Comparison of ENCODE assay signal across 8 mouse cellular contexts in the genomic region with DNA sequence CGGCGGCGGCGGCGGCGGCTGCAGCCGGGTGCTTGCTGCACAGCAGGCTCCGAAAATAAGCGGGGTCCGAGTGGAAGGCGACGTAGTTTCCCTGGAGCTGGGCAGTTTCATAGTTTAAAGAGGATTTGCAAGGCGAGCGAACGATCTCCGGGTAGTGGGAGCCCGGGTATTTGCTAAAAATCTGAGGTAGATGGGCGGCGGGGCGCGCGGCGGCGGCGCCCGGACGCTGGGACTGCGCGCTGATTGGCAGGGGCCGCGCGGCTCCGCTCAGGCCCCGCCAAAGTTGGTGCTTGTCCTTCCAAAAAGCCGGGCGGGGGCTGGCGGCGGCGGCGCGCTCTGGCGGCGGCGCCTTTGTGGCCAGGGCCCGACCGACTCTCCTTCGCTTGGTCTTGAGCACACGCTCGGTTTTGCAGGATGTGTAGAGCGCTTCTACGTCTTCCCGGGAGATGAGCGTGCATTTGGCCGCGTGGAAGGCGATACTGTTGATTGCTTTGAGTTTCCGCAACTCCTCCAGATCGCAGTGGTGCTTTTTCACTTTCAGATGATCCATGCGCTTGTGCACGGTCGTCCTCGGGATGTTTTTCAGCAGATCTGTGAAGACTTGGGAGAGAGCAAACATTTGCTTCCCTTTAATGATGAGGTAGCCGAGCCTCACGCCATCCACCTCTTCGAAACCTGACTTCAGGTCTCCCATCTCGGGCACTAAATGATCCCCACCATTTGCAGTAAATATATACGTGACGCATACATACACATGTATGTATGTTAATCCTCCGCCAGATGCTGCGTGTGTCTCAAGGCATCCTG. TPM values are rescaled to one million over a fixed set of nuclear protein-coding genes. Genes with fewer than 3 reads are reported as not detected.
DNase-seq lines count a peak whose midpoint lies in the region; ATAC-seq and TF ChIP-seq lines count a peak whose summit lies in the region.
"Had no signal": no experiment of that assay in that cellular context is flagged by ENCODE, and none has a peak within 500 bp of the region (broad histone marks: within the 10 kb centered on the region; RNA-seq: fewer than 3 reads in every experiment).

No protein-coding gene starts in this region.

- no peak for TF ChIP-seq CTCF in hindbrain, postnatal 0 days (IDR thresholded peaks at IDR 0.05; ENCODE audit: low read depth)
- no peak for TF ChIP-seq CTCF in small intestine, adult 2 months (IDR thresholded peaks at IDR 0.05; ENCODE audit: extremely low read depth, insufficient read length, insufficient replicate concordance, low read depth, low read length)

- H3K27ac ChIP-seq in hindbrain, postnatal 0 days, result peak overlapping the region; percentile 99
- peak overlapping the region; percentile 67; the same call in 1 of the 2 replicates for H3K27ac ChIP-seq in small intestine, adult 2 months (ENCODE audit: insufficient read depth, low read depth, low read length)

- peak overlapping the region; percentile 93 for H3K4me3 ChIP-seq in hindbrain, postnatal 0 days (ENCODE audit: low read length)
- peak overlapping the region; percentile 97 for H3K4me3 ChIP-seq in megakaryocyte, embryonic 14.5 days (replicated peaks)
- peak overlapping the region; percentile 85 for H3K4me3 ChIP-seq in small intestine, adult 2 months (ENCODE audit: low read depth, low read length)

- H3K4me2 ChIP-seq in hindbrain, postnatal 0 days (ENCODE audit: low read depth, low read length), result peak overlapping the region; percentile 84

- peak; percentile 87 for ATAC-seq in hindbrain, postnatal 0 days

- H3K9ac ChIP-seq in hindbrain, postnatal 0 days (replicated peaks; ENCODE audit: low read length), result peak overlapping the region; percentile 99

- DNase-seq in R1 (ENCODE audit: low read depth, low spot score), result peak; percentile 84
- DNase-seq in cerebellum, postnatal 14 days, result peak; percentile 87 to 89
- DNase-seq in frontal cortex, postnatal 36 days (ENCODE audit: low spot score in 2 of 2), result peak; percentile 66 to 75
- DNase-seq in hindbrain, postnatal 0 days (ENCODE audit: low spot score), result peak; percentile 89
- peak; percentile 72 to 80 for DNase-seq in left cerebral cortex, postnatal 25 days (ENCODE audit: low spot score in 2 of 2)

- peak; percentile 25; the same call in 1 of the 2 replicates for TF ChIP-seq POLR2A in small intestine, adult 2 months (IDR thresholded peaks at IDR 0.05; ENCODE audit: low read depth, low read length)

- peaks cover 12% of the 10 kb centered on the region; the same call in 1 of the 2 replicates for H3K4me1 ChIP-seq in hindbrain, postnatal 0 days (ENCODE audit: insufficient read depth, low read length)
- H3K4me1 ChIP-seq in megakaryocyte, embryonic 14.5 days, result peaks cover 44% of the 10 kb centered on the region
- H3K4me1 ChIP-seq in small intestine, adult 2 months (ENCODE audit: control insufficient read depth, insufficient read depth, insufficient read length, low read length), result no peaks in the 10 kb centered on the region; the same call in 1 of the 2 replicates

- intact Hi-C loops in left cerebral cortex, postnatal 25 days (cut with DNase I), result loop anchor here (1.0 to 5.0 kb wide), 3 partner anchors 8 to 644 kb away; partner anchors contain the start of gene Spag6

- WGBS in hindbrain, postnatal 0 days, result under 1% methylated on average over 70 of the region's 70 CpGs
- under 1% methylated on average over 70 of the region's 70 CpGs for WGBS in small intestine, adult 2 months

- no peaks in the 10 kb centered on the region for H3K36me3 ChIP-seq in hindbrain, postnatal 0 days (ENCODE audit: insufficient read depth, low read length)
- H3K36me3 ChIP-seq in megakaryocyte, embryonic 14.5 days (replicated peaks; ENCODE audit: low read length), result no peaks in the 10 kb centered on the region
- no peaks in the 10 kb centered on the region for H3K36me3 ChIP-seq in small intestine, adult 2 months (ENCODE audit: control insufficient read depth, insufficient read depth, low read length)

- H3K9me3 ChIP-seq in hindbrain, postnatal 0 days (ENCODE audit: low read length), result no peaks in the 10 kb centered on the region
- no peaks in the 10 kb centered on the region for H3K9me3 ChIP-seq in megakaryocyte, embryonic 14.5 days

- no peaks in the 10 kb centered on the region for H3K27me3 ChIP-seq in hindbrain, postnatal 0 days (ENCODE audit: insufficient read depth, low read length)
- H3K27me3 ChIP-seq in megakaryocyte, embryonic 14.5 days (replicated peaks), result peaks cover 33% of the 10 kb centered on the region
- H3K27me3 ChIP-seq in small intestine, adult 2 months (ENCODE audit: control insufficient read depth, insufficient read depth, low read length), result peaks cover 58% of the 10 kb centered on the region

RNA-seq across cellular contexts. Expression of gene Skida1, which starts 1.0 kb away (rescaled TPM):
- total RNA-seq in hindbrain, postnatal 0 days (2014; rRNA removed), result 14.1 and 22.7 TPM in 2 replicates
- polyA plus RNA-seq in hindbrain, postnatal 0 days (2015; fragmentation: Nextera tagmentation; extraction: Ambion mirVana), result 4.4 and 5.0 TPM in 2 replicates
- 1 to 10 TPM; 7.5 to 8.3 TPM for total RNA-seq in left cerebral cortex, postnatal 25 days (2021)
- polyA plus RNA-seq in megakaryocyte, embryonic 14.5 days (2012; ENCODE audit: insufficient read depth, low replicate concordance), result 0.04 and 1.8 TPM in 2 replicates
- polyA plus RNA-seq in small intestine, adult 2 months (2012; rRNA removed), result 0.23 and 0.63 TPM in 2 replicates

RNA-seq across cellular contexts. Expression of gene Mllt10, which starts 7.2 kb away (rescaled TPM):
- total RNA-seq in hindbrain, postnatal 0 days (2014; rRNA removed), result 20.1 and 25.6 TPM in 2 replicates
- polyA plus RNA-seq in hindbrain, postnatal 0 days (2015; fragmentation: Nextera tagmentation; extraction: Ambion mirVana), result 30.0 and 34.6 TPM in 2 replicates
- 10 to 100 TPM; 47.2 to 51.5 TPM for total RNA-seq in left cerebral cortex, postnatal 25 days (2021)
- 5.1 and 28.3 TPM in 2 replicates for polyA plus RNA-seq in megakaryocyte, embryonic 14.5 days (2012; ENCODE audit: insufficient read depth, low replicate concordance)
- 10.1 and 22.4 TPM in 2 replicates for polyA plus RNA-seq in small intestine, adult 2 months (2012; rRNA removed)

RNA-seq across cellular contexts. Expression of gene A930004D18Rik, which starts 10.3 kb away (rescaled TPM):
- total RNA-seq in hindbrain, postnatal 0 days (2014; rRNA removed), result 2.3 and 3.7 TPM in 2 replicates
- polyA plus RNA-seq in hindbrain, postnatal 0 days (2015; fragmentation: Nextera tagmentation; extraction: Ambion mirVana), result 9.0 and 9.9 TPM in 2 replicates
- total RNA-seq in left cerebral cortex, postnatal 25 days (2021), result 1 to 10 TPM; 1.7 to 2.8 TPM
- polyA plus RNA-seq in megakaryocyte, embryonic 14.5 days (2012; ENCODE audit: insufficient read depth, low replicate concordance), result 0.12 and 1.7 TPM in 2 replicates
- polyA plus RNA-seq in small intestine, adult 2 months (2012; rRNA removed), result 0.52 and 0.70 TPM in 2 replicates

RNA-seq across cellular contexts. Expression of gene H2al2a, which starts 51.1 kb away (rescaled TPM):
- not detected in 2 replicates for total RNA-seq in hindbrain, postnatal 0 days (2014; rRNA removed)
- not detected in 2 replicates for polyA plus RNA-seq in hindbrain, postnatal 0 days (2015; fragmentation: Nextera tagmentation; extraction: Ambion mirVana)
- total RNA-seq in left cerebral cortex, postnatal 25 days (2021), result not detected
- not detected in 2 replicates for polyA plus RNA-seq in megakaryocyte, embryonic 14.5 days (2012; ENCODE audit: insufficient read depth, low replicate concordance)
- not detected in 2 replicates for polyA plus RNA-seq in small intestine, adult 2 months (2012; rRNA removed)
- total RNA-seq: layer of hippocampus, adult 8-10 months had no signal

Comparison
In these comparisons a context has a peak if more than half of its experiments do, and no peak if none do; other contexts are left out.
1. Peak in every context shown above with its lines: DNase-seq, ATAC-seq, H3K4me3 ChIP-seq and H3K27ac ChIP-seq.